Mouse (Mus musculus) embryonic facial prominence, embryonic 12.5 days (tissue): ENCODE measurements at regions not wholly inside any gene's neighbourhood (a gene's known extent, or its start where the extent isn't known, plus 50 kb on each side); places are given as distances from the start of the nearest gene placed in this dataset.

ENCODE experiments used
- ATAC-seq: fragments of 200-750 bp; cut with Nextera tagmentation; 2 replicates; pipeline ENCODE4 v1.8.0; 2017; ENCODE audit not compliant: insufficient number of reproducible peaks, insufficient read depth, low FRiP score, low TSS enrichment
- H3K27ac ChIP-seq: fragments of 300-500 bp; sonication (generic); 2 replicates; pipeline ENCODE4 v1.5.1; 2016; ENCODE audit warnings: mild to moderate bottlenecking
- H3K27me3 ChIP-seq: fragments of 300-500 bp; sonication (generic); 2 replicates; pipeline ENCODE4 v1.6.1; 2016; ENCODE audit warnings: mild to moderate bottlenecking, moderate library complexity
- H3K36me3 ChIP-seq: fragments of 300-500 bp; sonication (generic); 2 replicates; pipeline ENCODE4 v1.6.1; 2016; ENCODE audit warnings: mild to moderate bottlenecking
- H3K4me1 ChIP-seq: fragments of 300-500 bp; sonication (generic); 2 replicates; pipeline ENCODE4 v1.6.1; 2016
- H3K4me2 ChIP-seq: fragments of 300-500 bp; sonication (generic); replicated peaks from 2 replicates; pipeline ENCODE4 v1.6.1; 2016; ENCODE audit warnings: mild to moderate bottlenecking, moderate library complexity
- H3K4me3 ChIP-seq: fragments of 300-500 bp; sonication (generic); 2 replicates; pipeline ENCODE4 v1.5.1; 2016; ENCODE audit warnings: mild to moderate bottlenecking
- H3K9ac ChIP-seq: fragments of 300-500 bp; sonication (generic); 2 replicates; pipeline ENCODE4 v1.6.1; 2016; ENCODE audit warnings: mild to moderate bottlenecking, moderate library complexity
- H3K9me3 ChIP-seq: fragments of 300-500 bp; sonication (generic); 2 replicates; pipeline ENCODE4 v1.6.1; 2016; ENCODE audit warnings: mild to moderate bottlenecking, moderate library complexity
- WGBS: fragments of 180-500 bp; shearing (Covaris S2); methylation state at CpG from one replicate; pipeline ENCODE4 v1.1.7; 2016; 5-methylcytosine and 5-hydroxymethylcytosine counted together

- no peak overlapping the region for H3K4me2 ChIP-seq
- no peak overlapping the region for H3K27ac ChIP-seq
- no peaks in the 10 kb centered on the region for H3K36me3 ChIP-seq
- WGBS: 77% methylated on average over 8 of the region's 8 CpGs
- H3K9me3 ChIP-seq: no peaks in the 10 kb centered on the region
- H3K4me1 ChIP-seq: no peaks in the 10 kb centered on the region
- H3K9ac ChIP-seq: no peak overlapping the region
- no peaks in the 10 kb centered on the region for H3K27me3 ChIP-seq
- ATAC-seq: no peak
- H3K4me3 ChIP-seq: no peak overlapping the region
Observed at GRCm38 (mm10) chr4:57362652-57363051, 61.0 kb upstream of the Ptpn3 start.

- 16% methylated on average over 12 of the region's 12 CpGs for WGBS
- no peaks in the 10 kb centered on the region for H3K36me3 ChIP-seq
- no peak overlapping the region for H3K4me3 ChIP-seq
- H3K4me2 ChIP-seq: no peak overlapping the region
- no peaks in the 10 kb centered on the region for H3K27me3 ChIP-seq
- no peak overlapping the region for H3K27ac ChIP-seq
- ATAC-seq: 0 out of 2 replicates have a peak, but pooled peaks have one; percentile 72
- no peaks in the 10 kb centered on the region for H3K9me3 ChIP-seq
- H3K9ac ChIP-seq: no peak overlapping the region
- no peaks in the 10 kb centered on the region for H3K4me1 ChIP-seq
Observed at GRCm38 (mm10) chr4:57369736-57370373, 64.2 kb upstream of the Palm2 start.

DNA sequence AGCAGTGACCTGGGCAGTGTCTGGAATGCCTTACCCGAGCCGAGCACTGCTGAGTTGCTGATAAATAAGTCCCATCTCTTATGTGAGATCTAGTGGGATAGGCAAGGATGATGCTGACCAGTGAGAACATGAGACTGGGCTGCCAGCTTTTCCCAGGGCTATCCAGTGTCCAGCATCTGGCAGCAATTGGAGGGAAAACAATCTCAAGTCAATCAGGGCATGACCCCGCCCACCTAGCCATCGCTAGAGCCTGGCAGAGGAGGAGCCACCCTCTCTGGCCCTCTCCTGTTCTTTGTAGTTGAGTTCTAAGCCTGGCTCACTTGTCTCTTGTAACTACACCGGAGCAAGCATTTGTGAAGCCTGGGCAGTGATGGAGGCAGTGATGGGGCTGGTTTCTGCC lies 56.2 kb upstream of the Palm2 start:
- no peak for ATAC-seq
- Histone ChIP-seq H3K27ac (peak overlapping the region; percentile 2; the same call in 1 of the 2 replicates), H3K9ac (no peak overlapping the region), H3K9me3 (no peaks in the 10 kb centered on the region), H3K27me3 (no peaks in the 10 kb centered on the region), H3K4me3 (no peak overlapping the region), H3K4me1 (peaks cover 17% of the 10 kb centered on the region; the same call in 1 of the 2 replicates), H3K4me2 (no peak overlapping the region), H3K36me3 (no peaks in the 10 kb centered on the region)
- WGBS: 12% methylated on average over 5 of the region's 5 CpGs

DNA sequence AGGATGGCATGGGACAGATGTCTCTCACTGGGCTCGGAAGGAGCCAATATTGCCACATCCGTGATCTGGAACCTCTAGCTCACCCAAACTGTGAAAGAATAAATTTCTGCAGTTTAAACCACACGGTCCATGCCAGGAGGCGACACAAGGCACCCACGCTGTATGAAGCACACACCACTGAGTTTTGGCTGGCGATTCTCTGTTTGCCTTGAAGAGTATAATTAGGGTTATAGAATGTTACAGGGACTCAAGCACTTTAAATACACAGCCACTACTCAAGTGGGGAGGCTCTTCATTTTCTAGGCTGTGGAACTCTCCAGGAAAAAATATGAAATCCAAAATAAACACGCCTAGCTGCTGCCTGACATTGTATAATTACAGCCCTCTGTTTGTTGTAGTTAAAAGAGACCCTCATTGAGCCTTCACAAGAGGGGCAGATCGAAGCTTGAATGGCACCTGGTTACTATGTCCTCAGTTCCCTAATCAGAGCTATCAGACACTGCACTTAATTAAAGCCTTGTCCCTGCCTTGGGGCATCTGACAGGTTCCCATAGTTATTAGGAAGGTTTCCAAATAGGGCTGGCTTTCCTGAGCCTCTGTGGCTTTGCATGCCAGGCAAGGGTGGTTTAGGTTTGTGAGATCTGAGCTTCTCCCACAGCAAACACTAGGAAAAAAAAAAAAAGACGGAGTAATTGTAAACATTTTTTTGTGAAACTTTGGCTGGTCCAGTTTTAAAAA lies 53.8 kb upstream of the Palm2 start:
- ATAC-seq: no peak
- H3K9me3 ChIP-seq: no peaks in the 10 kb centered on the region
- peaks cover 17% of the 10 kb centered on the region; the same call in 1 of the 2 replicates for H3K4me1 ChIP-seq
- H3K27me3 ChIP-seq: no peaks in the 10 kb centered on the region
- no peak overlapping the region for H3K27ac ChIP-seq
- H3K4me2 ChIP-seq: no peak overlapping the region
- H3K36me3 ChIP-seq: no peaks in the 10 kb centered on the region
- H3K4me3 ChIP-seq: no peak overlapping the region
- 59% methylated on average over 9 of the region's 9 CpGs for WGBS
- no peak overlapping the region for H3K9ac ChIP-seq

DNA sequence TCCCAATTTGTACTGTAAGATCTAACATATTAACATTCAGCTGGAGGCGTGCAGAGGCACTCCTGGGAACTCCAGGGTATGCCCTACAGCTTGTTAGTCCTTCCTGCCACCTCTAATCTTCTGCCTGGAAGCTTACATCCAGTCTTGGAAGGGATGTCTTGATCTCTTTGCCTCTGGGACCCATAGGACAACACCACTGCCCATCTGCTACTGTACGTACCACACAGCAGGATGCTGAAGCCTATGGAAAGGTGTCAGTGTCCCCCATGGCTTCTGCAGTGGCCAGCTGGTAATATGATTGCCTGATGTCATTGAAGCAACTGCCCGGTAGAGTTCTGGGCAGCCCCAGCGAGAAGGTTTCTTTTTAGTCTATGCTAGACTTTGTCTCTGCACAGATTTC lies 52.7 kb upstream of the Palm2 start:
- 78% methylated on average over 4 of the region's 4 CpGs for WGBS
- Histone ChIP-seq H3K9me3 (no peaks in the 10 kb centered on the region), H3K4me1 (peaks cover 17% of the 10 kb centered on the region; the same call in 1 of the 2 replicates), H3K9ac (no peak overlapping the region), H3K36me3 (no peaks in the 10 kb centered on the region), H3K27me3 (no peaks in the 10 kb centered on the region), H3K27ac (no peak overlapping the region), H3K4me3 (no peak overlapping the region), H3K4me2 (no peak overlapping the region)
- ATAC-seq: no peak
